Mouse (Mus musculus): ENCODE data around the gene Pclo.

DNA sequence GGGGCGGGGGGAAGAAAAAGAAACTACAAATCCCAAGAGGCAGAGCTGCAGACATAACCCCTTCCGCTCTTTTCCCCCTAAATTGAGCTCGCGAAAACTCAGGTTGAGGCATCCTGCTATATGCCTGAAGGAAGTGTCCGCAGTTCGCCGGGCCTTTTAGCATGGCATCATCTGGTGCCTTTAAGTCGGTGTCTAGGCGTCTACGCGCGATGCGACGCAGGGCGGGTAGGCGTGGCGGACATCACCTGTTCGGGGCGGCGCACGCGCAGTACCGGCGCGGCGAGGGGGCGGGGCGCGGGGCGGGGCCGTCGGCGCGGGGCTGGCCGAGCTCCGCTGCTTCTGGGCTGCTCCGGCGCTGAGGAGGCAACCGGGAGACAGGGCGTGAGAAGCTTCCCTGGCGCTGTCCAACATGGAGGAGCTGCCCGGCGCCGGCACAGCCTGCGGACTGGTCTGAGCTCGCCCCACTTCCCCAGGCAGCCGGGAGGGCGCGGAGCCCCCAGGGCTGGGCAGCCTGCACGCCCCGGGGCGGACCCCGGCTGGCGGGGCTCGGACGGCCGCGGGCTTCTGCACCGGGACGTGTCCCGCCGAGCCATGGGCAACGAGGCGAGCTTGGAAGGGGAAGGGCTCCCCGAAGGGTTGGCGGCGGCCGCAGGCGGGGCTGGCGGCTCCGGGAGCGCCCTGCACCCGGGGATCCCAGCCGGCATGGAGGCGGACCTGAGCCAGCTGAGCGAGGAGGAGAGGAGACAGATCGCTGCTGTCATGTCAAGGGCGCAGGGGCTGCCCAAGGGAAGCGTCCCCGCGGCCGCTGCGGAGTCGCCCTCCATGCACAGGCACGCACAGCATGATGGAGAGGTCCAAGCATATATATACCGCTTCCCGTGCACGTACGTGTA lies at the start of gene Pclo:
- TF ChIP-seq CTCF (IDR thresholded peaks at IDR 0.05 in 2 of 3, conservative IDR thresholded peaks at IDR 0.05 in 1 of 3; ENCODE audit: control insufficient read depth in 1 of 3, insufficient read depth in 1 of 3, low read depth in 2 of 3, low read length in 3 of 3, poor library complexity in 1 of 3, severe bottlenecking in 1 of 3) (no peak), E2F4 (IDR thresholded peaks at IDR 0.05; ENCODE audit: borderline replicate concordance, low read depth, low read length) (no peak), MXI1 (IDR thresholded peaks at IDR 0.05; ENCODE audit: low read depth, low read length) (no peak), MAX (IDR thresholded peaks at IDR 0.05; ENCODE audit: low read length) (no peak), USF1 (IDR thresholded peaks at IDR 0.05; ENCODE audit: low read depth, low read length) (no peak)
